Comparison of ENCODE assay signal across 27 mouse cellular contexts in genomic region chr11:77280219-77280618, GRCm38 (mm10).
"Had no signal": no experiment of that assay in that cellular context is flagged by ENCODE, and none has a peak within 500 bp of the region (broad histone marks: within the 10 kb centered on the region; RNA-seq: fewer than 3 reads in every experiment).

No protein-coding gene starts in this region.

- H3K36me3 ChIP-seq: embryonic facial prominence, embryonic 10.5 days; embryonic facial prominence, embryonic 12.5 days; embryonic facial prominence, embryonic 13.5 days; embryonic facial prominence, embryonic 15.5 days; forebrain, embryonic 10.5 days; forebrain, embryonic 12.5 days; forebrain, embryonic 15.5 days had no signal

- H3K27ac ChIP-seq: embryonic facial prominence, embryonic 10.5 days; embryonic facial prominence, embryonic 12.5 days; embryonic facial prominence, embryonic 13.5 days; embryonic facial prominence, embryonic 15.5 days; forebrain, embryonic 10.5 days; forebrain, embryonic 12.5 days; forebrain, embryonic 13.5 days; forebrain, embryonic 15.5 days; gastrocnemius, adult 2 months; heart, adult 2 months had no signal

- H3K4me2 ChIP-seq: embryonic facial prominence, embryonic 12.5 days; embryonic facial prominence, embryonic 13.5 days; embryonic facial prominence, embryonic 15.5 days; forebrain, embryonic 12.5 days; forebrain, embryonic 13.5 days; forebrain, embryonic 15.5 days had no signal

- ATAC-seq: forebrain, embryonic 13.5 days; forebrain, embryonic 14.5 days; forebrain, embryonic 15.5 days; forebrain, embryonic 16.5 days; forebrain, postnatal 0 days had no signal

- H3K9me3 ChIP-seq: embryonic facial prominence, embryonic 10.5 days; embryonic facial prominence, embryonic 12.5 days; embryonic facial prominence, embryonic 13.5 days; embryonic facial prominence, embryonic 15.5 days; forebrain, embryonic 10.5 days; forebrain, embryonic 12.5 days; forebrain, embryonic 13.5 days; forebrain, embryonic 15.5 days had no signal

- DNase-seq: cerebellum, adult 9-10 months; cerebellum, adult 9-11 months; cerebellum, postnatal 10 days; cerebellum, postnatal 14 days; cerebellum, postnatal 25 days; cerebellum, postnatal 36 days; embryo, embryonic 11 days; forebrain, postnatal 0 days; gastrocnemius, adult 2 months; gastrocnemius, postnatal 10 days; gastrocnemius, postnatal 14 days; gastrocnemius, postnatal 25 days; gastrocnemius, postnatal 36 days; heart, adult 11 months; heart, adult 18-20 months; heart, adult 2 months had no signal

- H3K27me3 ChIP-seq: embryonic facial prominence, embryonic 12.5 days; embryonic facial prominence, embryonic 13.5 days; embryonic facial prominence, embryonic 15.5 days; forebrain, embryonic 12.5 days; forebrain, embryonic 13.5 days; forebrain, embryonic 15.5 days had no signal

- H3K4me1 ChIP-seq: embryonic facial prominence, embryonic 12.5 days; embryonic facial prominence, embryonic 13.5 days; embryonic facial prominence, embryonic 15.5 days had no signal

- H3K9ac ChIP-seq: embryonic facial prominence, embryonic 12.5 days; embryonic facial prominence, embryonic 13.5 days; embryonic facial prominence, embryonic 15.5 days; forebrain, embryonic 12.5 days; forebrain, embryonic 13.5 days; forebrain, embryonic 15.5 days; forebrain, postnatal 0 days had no signal

- H3K4me3 ChIP-seq: embryonic facial prominence, embryonic 10.5 days; embryonic facial prominence, embryonic 12.5 days; embryonic facial prominence, embryonic 13.5 days; embryonic facial prominence, embryonic 15.5 days; erythroblast, embryonic 14.5 days; forebrain, embryonic 10.5 days; forebrain, embryonic 12.5 days; forebrain, embryonic 13.5 days; forebrain, embryonic 15.5 days; gastrocnemius, adult 2 months; heart, adult 2 months had no signal
